8 mouse cellular contexts compared by ENCODE assay signal in the genomic region with DNA sequence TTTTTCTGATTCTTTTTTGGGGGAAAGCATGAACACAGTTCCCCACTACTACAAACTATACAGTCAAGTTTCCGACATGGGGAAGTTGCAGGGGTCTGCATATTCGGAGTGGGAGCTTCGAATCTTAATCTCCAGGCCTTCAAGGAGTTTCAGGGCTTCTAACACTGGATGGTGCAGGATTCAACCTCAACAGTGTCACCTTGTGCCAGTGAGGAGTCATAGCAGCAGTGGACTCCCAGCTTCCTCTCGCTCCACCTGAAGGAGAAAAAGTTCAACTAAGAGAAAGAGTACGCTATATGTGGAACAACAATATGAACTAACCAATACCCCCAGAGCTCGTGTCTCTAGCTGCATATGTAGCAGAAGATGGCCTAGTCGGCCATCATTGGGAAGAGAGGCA. TPM values are rescaled to one million over a fixed set of nuclear protein-coding genes. Genes with fewer than 3 reads are reported as not detected.
DNase-seq lines count a peak whose midpoint lies in the region; ATAC-seq and TF ChIP-seq lines count a peak whose summit lies in the region.

No protein-coding gene starts in this region.

- no peaks in the 10 kb centered on the region for H3K9me3 ChIP-seq in heart, embryonic 12.5 days (replicated peaks)
- no peaks in the 10 kb centered on the region for H3K9me3 ChIP-seq in CH12.LX (replicated peaks; ENCODE audit: low read length)

- no peak for TF ChIP-seq EP300 in CH12.LX (IDR thresholded peaks at IDR 0.05; ENCODE audit: low read length)

- TF ChIP-seq RAD21 in CH12.LX (IDR thresholded peaks at IDR 0.05; ENCODE audit: low read depth, low read length), result peak; percentile 70

- TF ChIP-seq POLR2A in CH12.LX (IDR thresholded peaks at IDR 0.05; ENCODE audit: low read depth, low read length), result no peak

- ATAC-seq in heart, embryonic 12.5 days (ENCODE audit: insufficient number of reproducible peaks, low FRiP score), result no peak

- 28% methylated on average over 7 of the region's 7 CpGs for WGBS in heart, embryonic 12.5 days

- dilution Hi-C loops in CH12.LX (cut with MboI; ENCODE audit: extremely low pct_ligation_motif_present, extremely low pct_unique_long_range_greater_than_20kb, low sequenced_read_pairs), result no loop called here

- intact Hi-C loops in left cerebral cortex, postnatal 4 days (cut with DNase I), result no loop called here

- no peak overlapping the region for H3K27ac ChIP-seq in heart, embryonic 12.5 days (ENCODE audit: poor library complexity, severe bottlenecking)
- H3K27ac ChIP-seq in CH12.LX (ENCODE audit: insufficient read depth, low read depth), result no peak overlapping the region

- no peaks in the 10 kb centered on the region for H3K4me1 ChIP-seq in heart, embryonic 12.5 days (replicated peaks)
- no peaks in the 10 kb centered on the region for H3K4me1 ChIP-seq in CH12.LX (ENCODE audit: control insufficient read depth in 1 of 2, insufficient read depth in 2 of 2)

- no peak overlapping the region for H3K4me3 ChIP-seq in heart, embryonic 12.5 days
- no peak overlapping the region for H3K4me3 ChIP-seq in CH12.LX (replicated peaks in 1 of 3; ENCODE audit: low read depth in 2 of 3, low read length in 2 of 3, poor library complexity in 1 of 3)

- H3K27me3 ChIP-seq in heart, embryonic 12.5 days (replicated peaks), result peaks cover 22% of the 10 kb centered on the region
- peaks cover 45% of the 10 kb centered on the region for H3K27me3 ChIP-seq in CH12.LX (replicated peaks)

- in situ Hi-C loops in CH12.LX (cut with MboI; ENCODE audit: low pct_ligation_motif_present, low pct_unique_long_range_greater_than_20kb, low sequenced_read_pairs), result no loop called here

- H3K4me2 ChIP-seq in heart, embryonic 12.5 days, result no peak overlapping the region
- H3K4me2 ChIP-seq in CH12.LX (ENCODE audit: insufficient read depth, low read depth, poor library complexity, severe bottlenecking), result no peak overlapping the region

- peak; percentile 40 for DNase-seq in heart, postnatal 4 days
- peak; percentile 31 for DNase-seq in CH12.LX (ENCODE audit: extremely low read depth)
- peak; percentile 28 for DNase-seq in embryo, embryonic 11 days
- DNase-seq in lung, postnatal 36 days, result peak; percentile 59
- DNase-seq in spleen, postnatal 36 days (ENCODE audit: low spot score in 2 of 2), result no peak
- no peak for DNase-seq in left cerebral cortex, postnatal 4 days
- no peak for DNase-seq in gastrocnemius, postnatal 4 days (ENCODE audit: low spot score in 2 of 2)

- no peaks in the 10 kb centered on the region for H3K36me3 ChIP-seq in heart, embryonic 12.5 days
- H3K36me3 ChIP-seq in CH12.LX (replicated peaks in 1 of 2; ENCODE audit: control insufficient read depth in 1 of 2, insufficient read depth in 1 of 2, low read length in 1 of 2), result no peaks in the 10 kb centered on the region

- TF ChIP-seq CTCF in CH12.LX (conservative IDR thresholded peaks at IDR 0.05 in 1 of 2, IDR thresholded peaks at IDR 0.05 in 1 of 2; ENCODE audit: low read depth in 2 of 2, low read length in 2 of 2), result peak in 1 of 2 experiments; percentile 83; a peak in 2 of 4 replicates

- H3K9ac ChIP-seq in heart, embryonic 12.5 days, result no peak overlapping the region
- H3K9ac ChIP-seq in CH12.LX (ENCODE audit: insufficient read depth, low read depth), result no peak overlapping the region

- H3K79me2 ChIP-seq in CH12.LX (replicated peaks; ENCODE audit: control insufficient read depth, extremely low read depth, insufficient read depth, poor library complexity, severe bottlenecking), result no peaks in the 10 kb centered on the region

TF ChIP-seq in CH12.LX, 34 proteins besides CTCF, POLR2A, EP300 and RAD21:
- no peak for TF ChIP-seq ZKSCAN1 (IDR thresholded peaks at IDR 0.05; ENCODE audit: borderline replicate concordance, low read depth, low read length)
- TF ChIP-seq SMC3 (IDR thresholded peaks at IDR 0.05; ENCODE audit: low read depth, low read length), result peak; percentile 85

RNA-seq across cellular contexts. Expression of gene Ctsf, which starts 7.4 kb away (rescaled TPM):
- 10 to 100 TPM; 24.9 to 25.9 TPM for total RNA-seq in heart, postnatal 4 days (2021)
- 36.2 and 41.1 TPM in 2 replicates for polyA plus RNA-seq in heart, embryonic 12.5 days (2016; fragmentation: Nextera tagmentation; extraction: Ambion mirVana)
- not detected in 2 replicates for total RNA-seq in CH12.LX (2012; rRNA removed)
- total RNA-seq in CH12.LX (2014; rRNA removed), result not detected in 2 replicates
- not detected in 2 replicates for polyA plus RNA-seq in CH12.LX (2012; ENCODE audit: insufficient read length, low read depth)
- 10 to 100 TPM; 66.9 to 70.3 TPM for total RNA-seq in left cerebral cortex, postnatal 4 days (2021)
- 10 to 100 TPM; 38.9 to 40.9 TPM for total RNA-seq in gastrocnemius, postnatal 4 days (2021)

RNA-seq across cellular contexts. Expression of gene Ccdc87, which starts 8.3 kb away (rescaled TPM):
- under 1 TPM in 1 of 2 experiments, not detected in 1; 0.11 TPM for total RNA-seq in heart, postnatal 4 days (2021)
- 0.05 TPM in 1 of 2 replicates, not detected in the other for polyA plus RNA-seq in heart, embryonic 12.5 days (2016; fragmentation: Nextera tagmentation; extraction: Ambion mirVana)
- not detected in 2 replicates for total RNA-seq in CH12.LX (2012; rRNA removed)
- not detected in 2 replicates for total RNA-seq in CH12.LX (2014; rRNA removed)
- not detected in 2 replicates for polyA plus RNA-seq in CH12.LX (2012; ENCODE audit: insufficient read length, low read depth)
- 1 to 10 TPM; 1.7 to 2.0 TPM for total RNA-seq in left cerebral cortex, postnatal 4 days (2021)
- under 1 TPM in 1 of 2 experiments, not detected in 1; 0.07 TPM for total RNA-seq in gastrocnemius, postnatal 4 days (2021)

RNA-seq across cellular contexts. Expression of gene Ccs, which starts 8.4 kb away (rescaled TPM):
- total RNA-seq in heart, postnatal 4 days (2021), result 10 to 100 TPM; 31.4 to 31.7 TPM
- 33.9 and 34.5 TPM in 2 replicates for polyA plus RNA-seq in heart, embryonic 12.5 days (2016; fragmentation: Nextera tagmentation; extraction: Ambion mirVana)
- total RNA-seq in CH12.LX (2012; rRNA removed) (42.1 and 42.6 TPM in 2 replicates), CH12.LX (2014; rRNA removed) (25.6 and 30.7 TPM in 2 replicates)
- 32.0 and 39.1 TPM in 2 replicates for polyA plus RNA-seq in CH12.LX (2012; ENCODE audit: insufficient read length, low read depth)
- 10 to 100 TPM; 38.1 to 41.0 TPM for total RNA-seq in left cerebral cortex, postnatal 4 days (2021)
- total RNA-seq in gastrocnemius, postnatal 4 days (2021), result 10 to 100 TPM; 40.7 to 44.0 TPM

RNA-seq across cellular contexts. Expression of gene Actn3, which starts 30.2 kb away (rescaled TPM):
- 1 to 10 TPM in 1 of 2 experiments, under 1 TPM in 1; 0.38 to 2.2 TPM for total RNA-seq in heart, postnatal 4 days (2021)
- 4.1 and 4.2 TPM in 2 replicates for polyA plus RNA-seq in heart, embryonic 12.5 days (2016; fragmentation: Nextera tagmentation; extraction: Ambion mirVana)
- total RNA-seq in CH12.LX (2012; rRNA removed) (0.34 and 0.67 TPM in 2 replicates), CH12.LX (2014; rRNA removed) (0.32 TPM in 1 of 2 replicates, not detected in the other)
- polyA plus RNA-seq in CH12.LX (2012; ENCODE audit: insufficient read length, low read depth), result 0.37 and 0.41 TPM in 2 replicates
- 1 to 10 TPM; 2.5 to 3.4 TPM for total RNA-seq in left cerebral cortex, postnatal 4 days (2021)
- 1,000 to 10,000 TPM; 1,624 to 1,725 TPM for total RNA-seq in gastrocnemius, postnatal 4 days (2021)

RNA-seq across cellular contexts. Expression of gene Zdhhc24, which starts 31.0 kb away (rescaled TPM):
- 1 to 10 TPM; 4.8 to 5.2 TPM for total RNA-seq in heart, postnatal 4 days (2021)
- 9.6 TPM in 2 replicates for polyA plus RNA-seq in heart, embryonic 12.5 days (2016; fragmentation: Nextera tagmentation; extraction: Ambion mirVana)
- 8.0 and 8.4 TPM in 2 replicates for total RNA-seq in CH12.LX (2012; rRNA removed)
- 4.5 and 5.0 TPM in 2 replicates for total RNA-seq in CH12.LX (2014; rRNA removed)
- 4.7 and 5.0 TPM in 2 replicates for polyA plus RNA-seq in CH12.LX (2012; ENCODE audit: insufficient read length, low read depth)
- 10 to 100 TPM; 17.7 to 21.0 TPM for total RNA-seq in left cerebral cortex, postnatal 4 days (2021)
- total RNA-seq in gastrocnemius, postnatal 4 days (2021), result 1 to 10 TPM; 6.3 to 7.1 TPM

Comparison
In these comparisons a context has a peak if more than half of its experiments do, and no peak if none do; other contexts are left out.
1. DNase-seq: peak in heart, postnatal 4 days (single experiment), CH12.LX (single experiment), embryo, embryonic 11 days (single experiment) and lung, postnatal 36 days (single experiment); none in spleen, postnatal 36 days (0 of 2), left cerebral cortex, postnatal 4 days (single experiment) and gastrocnemius, postnatal 4 days (0 of 2).
2. RNA of gene Ctsf, which starts 7.4 kb away (total RNA-seq): 66.9 to 70.3 TPM in left cerebral cortex, postnatal 4 days, 38.9 to 40.9 TPM in gastrocnemius, postnatal 4 days and 24.9 to 25.9 TPM in heart, postnatal 4 days; not detected in CH12.LX; every median in the first group is over 10 times any median in the second.